Mouse (Mus musculus) cerebellum, adult (tissue): ENCODE data around the gene Gm428.
"Not testable (repeated sequence)": the region's sequence is repeated elsewhere in the genome, so short reads cannot be mapped to it uniquely, and the experiment has no call there.

Experiments used
- ATAC-seq: cut with Nextera tagmentation; 2 replicates; pipeline ENCODE4 v1.9.2; 2017; ENCODE audit warnings: mild to moderate bottlenecking, moderate library complexity, mixed read lengths; ENCODE audit not compliant: insufficient number of reproducible peaks, low FRiP score, low TSS enrichment

Gm428 gene

GRCm38 (mm10) chr4:73683216-73683615 lies at the start of gene Gm428:
Gm428 (plus strand) TSS chr4:73683516.
- not testable (repeated sequence) for ATAC-seq

DNA sequence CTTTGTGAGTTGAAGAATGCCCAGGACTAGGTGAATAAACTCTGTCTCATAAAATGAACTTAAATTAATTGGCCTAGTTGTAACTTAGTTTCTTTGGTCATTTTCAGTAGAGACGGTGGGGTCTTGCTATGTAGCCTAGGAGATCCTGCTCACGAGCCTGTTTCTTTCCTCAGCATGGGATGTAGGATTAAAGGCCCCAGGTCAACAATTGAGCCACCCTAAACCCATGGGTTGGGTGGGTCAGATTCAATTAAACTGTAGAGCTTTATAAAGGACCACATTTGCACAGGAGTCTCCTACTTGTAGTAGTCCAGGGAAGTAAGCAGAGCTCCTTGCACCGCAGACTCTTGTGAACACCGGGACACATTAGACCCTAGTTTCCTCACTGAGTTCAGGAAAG lies 45.5 kb upstream of the Gm428 start, which contains the start of gene Gm11236:
Gene Gm11236 (plus strand): TSS at position 301 of the 400 bp plus-strand sequence.
- ATAC-seq, result not testable (repeated sequence)

- not testable (repeated sequence) for ATAC-seq
These were observed 21.5 kb upstream of the Gm428 start for GRCm38 (mm10) chr4:73661864-73662263.

- not testable (repeated sequence) for ATAC-seq
These were observed 15.3 kb upstream of the Gm428 start, which contains the start of gene Gm11239 for GRCm38 (mm10) chr4:73668054-73668453. Gm11239 (plus strand) TSS chr4:73668354.

GRCm38 (mm10) chr4:73718761-73719160 lies 35.4 kb downstream of the Gm428 start:
- no peak for ATAC-seq

GRCm38 (mm10) chr4:73719819-73720218 lies 36.5 kb downstream of the Gm428 start:
- no peak for ATAC-seq
